Mouse (Mus musculus) heart, adult 2 months (tissue): Measurements from ENCODE around the gene Cib3.

Experiments
- CTCF ChIP-seq: fragments of 200-600 bp; IDR thresholded peaks from 2 replicates; pipeline ENCODE4 v1.8.1; 2022; ENCODE audit warnings: antibody characterized with exemption, mild to moderate bottlenecking, moderate library complexity
- EP300 ChIP-seq: fragments of 200-500 bp; IDR thresholded peaks from 2 replicates; pipeline ENCODE4 v1.6.1; 2011; ENCODE audit warnings: low read depth, low read length, control low read depth; ENCODE audit not compliant: insufficient read depth
- POLR2A ChIP-seq: fragments of 200-500 bp; IDR thresholded peaks from 2 replicates; pipeline ENCODE4 v1.6.1; 2011; ENCODE audit warnings: mild to moderate bottlenecking, low read depth, low read length, control low read depth; ENCODE audit not compliant: insufficient read depth

DNA sequence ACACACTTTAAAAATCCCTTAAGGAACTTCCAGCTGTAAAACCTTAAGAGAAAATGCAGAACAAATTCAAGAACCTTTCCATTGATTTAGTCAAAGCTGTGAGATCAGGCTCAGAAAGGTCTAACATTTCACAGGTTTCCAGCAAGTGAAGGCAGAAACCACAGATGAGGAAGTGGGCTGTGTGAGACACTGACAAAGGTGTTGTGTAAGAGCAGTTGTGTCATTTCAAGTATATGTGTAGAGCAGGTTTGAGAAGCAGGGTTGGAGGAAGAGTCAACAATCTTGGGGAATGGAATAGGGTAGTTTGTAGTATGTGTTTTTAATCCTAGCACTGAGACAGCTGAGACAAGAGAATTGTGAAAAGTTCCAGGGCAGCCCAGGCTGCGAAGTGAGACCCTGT lies 3.2 kb upstream of the Cib3 start:
- TF ChIP-seq CTCF: no peak
- TF ChIP-seq POLR2A: no peak
- no peak for TF ChIP-seq EP300
